Mouse (Mus musculus) c-Kit-positive CD71-negative TER-119-negative erythroid progenitor cells, embryonic 14.5 days (primary cell): ENCODE data around the gene Med25.
"Not testable (repeated sequence)": the region's sequence is repeated elsewhere in the genome, so short reads cannot be mapped to it uniquely, and the experiment has no call there.

Source experiments
- DNase-seq: peaks from one replicate; pipeline ENCODE4 v3.0.0-alpha.2; 2013; ENCODE audit warnings: low read depth

Med25 gene

DNA sequence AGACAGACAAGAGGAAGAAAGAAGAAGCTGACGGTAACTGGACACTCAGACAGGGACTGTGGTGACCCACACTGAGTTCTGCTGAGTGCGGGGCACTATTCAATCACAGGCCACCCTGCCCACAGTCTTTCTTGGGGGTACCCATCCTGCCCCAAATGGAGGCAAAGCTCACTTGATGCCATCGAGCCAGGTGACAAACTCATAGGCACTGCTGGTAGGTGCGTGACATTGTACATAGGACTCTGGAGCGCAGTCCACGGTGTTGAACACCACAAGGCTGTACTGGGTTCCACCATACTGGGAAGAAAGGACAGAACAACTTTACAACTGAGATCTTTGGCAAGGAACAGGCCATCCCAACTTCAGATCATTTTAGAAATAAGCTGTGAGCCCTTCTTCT lies 901 bp downstream of the Med25 start:
- no peak for DNase-seq

DNA sequence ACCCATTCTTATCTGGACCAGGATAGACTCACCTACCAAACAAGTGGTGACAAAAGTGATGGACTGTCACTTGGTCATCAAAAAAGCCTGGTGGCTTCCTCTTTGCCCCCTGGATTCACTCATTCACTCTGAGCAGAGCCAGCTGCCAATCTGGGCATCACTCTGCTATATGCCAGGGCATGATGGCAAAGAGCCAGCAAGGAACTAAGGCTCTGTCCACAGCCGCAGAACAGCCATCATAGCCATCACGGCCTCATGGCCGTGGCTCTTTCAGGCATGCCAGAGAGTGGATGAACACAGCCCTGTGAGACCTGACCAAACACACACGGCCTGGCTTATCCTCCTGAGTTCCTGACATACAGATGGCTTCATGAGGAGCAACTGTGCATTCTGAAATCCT lies 1.8 kb downstream of the Med25 start:
- no peak for DNase-seq

DNA sequence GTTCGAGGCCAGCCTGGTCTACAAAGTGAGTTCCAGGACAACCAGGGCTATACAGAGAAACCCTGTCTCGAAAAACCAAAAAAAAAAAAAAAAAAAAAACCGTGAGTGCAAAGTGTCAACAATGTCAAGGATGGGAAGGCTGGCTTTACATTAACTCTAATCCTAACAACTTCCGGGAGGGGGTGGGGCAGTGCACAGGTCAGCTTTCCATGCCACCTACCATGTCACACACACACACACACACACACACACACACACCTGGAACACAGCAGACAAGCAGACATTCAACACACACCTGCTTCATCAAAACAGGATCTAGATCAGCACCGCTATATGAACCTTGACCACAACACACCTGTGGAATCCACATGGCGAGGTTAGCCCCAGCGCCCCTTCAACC lies 2.3 kb downstream of the Med25 start:
- no peak for DNase-seq

DNA sequence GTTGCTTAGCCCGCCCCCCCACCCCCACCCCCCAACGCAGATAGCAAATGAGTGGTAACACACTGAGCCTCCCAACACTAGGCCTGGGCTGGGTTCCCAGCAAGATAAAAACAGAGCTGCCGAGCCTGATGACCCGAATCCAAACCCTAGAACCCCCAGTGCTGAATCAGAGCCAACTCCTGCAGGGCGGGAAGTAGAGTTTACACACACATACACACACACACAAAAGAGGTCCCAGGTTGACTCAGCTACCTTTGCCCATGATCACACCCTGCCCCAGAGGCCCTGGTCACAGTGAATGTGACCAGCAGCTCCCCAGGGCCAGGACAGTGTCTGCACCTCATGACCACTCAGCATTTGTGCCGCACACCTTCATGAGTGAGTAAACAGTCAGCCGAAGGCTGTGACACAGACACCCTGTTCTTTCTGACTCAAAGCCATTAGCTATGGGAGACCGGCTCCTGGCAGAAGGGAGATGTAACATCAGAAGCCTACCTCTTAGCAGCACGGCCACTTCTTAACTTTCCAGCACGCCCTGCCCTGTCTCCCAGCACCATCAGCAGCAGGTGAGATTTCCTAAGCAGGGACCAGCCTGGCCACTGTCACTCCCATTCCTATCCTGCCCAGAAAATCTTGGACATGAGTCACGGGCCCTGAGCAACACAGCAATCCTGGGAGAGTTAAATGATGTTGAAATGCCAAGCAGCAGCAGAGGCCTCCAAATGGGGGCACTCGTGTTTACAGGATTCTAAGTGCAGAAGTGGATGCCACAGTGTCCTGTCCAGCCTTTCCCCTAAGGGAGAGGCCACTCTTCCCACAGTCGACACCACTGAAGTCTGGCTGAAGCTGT lies 4.0 kb downstream of the Med25 start:
- DNase-seq, result no peak

DNA sequence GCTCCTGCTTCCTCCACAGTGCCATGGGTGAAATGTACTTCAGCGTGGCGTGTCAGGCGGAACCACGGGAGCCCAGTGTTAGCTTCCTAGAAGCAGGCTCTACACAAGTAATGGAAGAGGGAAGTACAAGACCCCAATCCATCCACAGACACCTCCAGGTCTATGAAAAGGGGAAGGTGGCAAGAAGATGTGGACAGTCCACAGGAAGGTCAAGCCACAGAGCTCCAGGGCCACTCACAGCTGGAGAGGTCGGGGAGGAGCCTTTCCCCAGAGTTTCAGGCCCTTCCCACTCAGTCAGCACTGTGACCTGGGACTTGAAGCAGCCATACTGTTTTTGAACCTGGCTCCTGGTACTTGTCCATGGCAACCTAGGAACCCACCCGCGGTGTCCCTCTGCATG lies 5.5 kb downstream of the Med25 start:
- no peak for DNase-seq

DNA sequence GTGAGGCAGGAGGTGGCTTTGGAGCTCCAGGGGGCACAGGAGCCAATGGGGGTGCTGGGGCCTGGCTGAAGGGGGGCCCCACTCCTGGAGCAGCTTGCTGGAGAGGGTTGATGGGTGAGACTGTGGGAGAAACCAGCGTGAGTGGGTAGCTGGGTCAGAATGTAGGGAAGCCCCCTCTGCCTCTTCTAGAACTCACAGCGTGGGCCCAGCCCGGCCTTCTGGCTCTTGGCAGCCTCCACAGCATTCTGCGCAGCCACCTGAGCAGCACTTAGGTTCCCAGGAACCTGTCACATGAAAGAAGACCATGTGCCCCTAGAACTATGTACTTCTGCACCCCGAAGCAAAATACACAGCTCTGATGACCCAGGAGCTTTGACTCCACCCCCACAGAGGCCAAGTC lies 7.9 kb downstream of the Med25 start:
- DNase-seq, result no peak

DNA sequence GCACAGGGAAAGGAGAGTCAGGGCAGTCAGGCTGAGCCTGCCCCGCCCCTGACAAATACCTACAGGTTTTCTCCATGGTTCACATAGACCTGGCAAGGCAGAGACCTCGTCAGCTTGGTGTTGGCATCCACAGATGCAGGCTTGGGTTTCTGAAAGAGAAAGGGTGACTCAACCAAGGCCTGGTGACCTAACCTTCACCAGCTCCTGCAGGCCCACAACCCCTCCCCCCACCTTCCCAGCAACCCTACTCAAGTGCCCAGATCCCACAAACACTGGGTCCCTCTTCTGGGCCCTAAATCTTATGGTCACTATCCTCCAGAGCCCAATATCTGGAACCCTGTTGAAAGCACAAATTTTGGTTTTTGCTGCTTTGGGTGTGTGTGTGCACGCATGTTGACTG lies 9.5 kb downstream of the Med25 start:
- DNase-seq, result no peak

DNA sequence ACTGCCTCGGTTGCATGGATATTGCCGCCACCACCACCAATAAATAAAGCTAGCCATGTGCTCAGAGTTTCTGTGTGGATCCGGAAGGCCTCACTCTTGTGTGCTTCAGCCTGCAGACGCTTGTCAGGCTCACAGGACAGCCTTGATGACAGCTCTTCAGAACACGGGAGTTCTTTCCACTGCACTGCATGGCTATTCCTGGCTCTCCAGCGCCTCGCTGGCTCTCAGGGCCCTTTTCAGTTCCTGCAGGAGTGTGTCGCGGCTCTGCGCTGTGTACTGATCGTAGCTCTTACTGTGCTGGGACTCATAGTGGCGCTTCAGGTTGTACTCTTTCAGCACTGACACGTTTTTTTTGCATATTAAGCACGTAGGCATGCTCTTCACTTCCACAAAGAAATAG lies 14.7 kb downstream of the Med25 start:
- no peak for DNase-seq

DNA sequence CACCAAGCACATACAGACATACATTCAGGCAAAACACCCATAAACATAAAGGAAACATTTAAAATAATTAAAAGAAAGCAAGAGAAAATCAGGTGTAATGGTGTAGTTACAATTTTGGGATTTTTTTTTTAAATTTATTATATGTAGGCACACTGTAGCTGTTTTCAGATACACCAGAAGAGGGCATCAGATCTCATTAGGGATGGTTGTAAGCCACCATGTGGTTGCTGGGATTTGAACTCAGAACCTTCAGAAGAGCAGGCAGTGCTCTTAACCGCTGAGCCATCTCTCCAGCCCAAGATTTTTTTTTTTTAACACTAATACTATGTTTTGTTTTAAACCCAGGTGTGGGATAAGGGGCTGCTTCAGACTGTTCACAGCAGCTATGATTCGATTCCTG lies 20.7 kb downstream of the Med25 start:
- not testable (repeated sequence) for DNase-seq

DNA sequence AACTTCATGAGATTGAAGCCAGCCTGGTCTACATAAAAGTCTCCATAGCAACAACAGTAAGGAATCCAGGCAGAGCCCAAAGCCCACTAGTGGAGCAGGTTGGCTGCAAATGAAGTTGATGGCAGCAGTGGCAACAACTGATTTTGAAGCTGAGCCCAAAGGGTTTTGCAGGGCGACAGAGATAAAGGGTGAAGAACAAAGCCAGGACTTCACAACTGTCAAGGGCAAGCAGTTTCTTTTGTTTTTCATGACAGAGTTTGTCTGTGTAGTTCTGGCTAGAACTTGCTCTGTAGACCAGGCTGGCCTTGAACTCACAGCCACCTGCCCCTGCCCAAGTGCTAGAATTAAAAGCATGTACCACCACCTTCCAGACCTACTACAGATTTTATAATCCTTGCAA lies 21.3 kb downstream of the Med25 start:
- DNase-seq, result no peak

DNA sequence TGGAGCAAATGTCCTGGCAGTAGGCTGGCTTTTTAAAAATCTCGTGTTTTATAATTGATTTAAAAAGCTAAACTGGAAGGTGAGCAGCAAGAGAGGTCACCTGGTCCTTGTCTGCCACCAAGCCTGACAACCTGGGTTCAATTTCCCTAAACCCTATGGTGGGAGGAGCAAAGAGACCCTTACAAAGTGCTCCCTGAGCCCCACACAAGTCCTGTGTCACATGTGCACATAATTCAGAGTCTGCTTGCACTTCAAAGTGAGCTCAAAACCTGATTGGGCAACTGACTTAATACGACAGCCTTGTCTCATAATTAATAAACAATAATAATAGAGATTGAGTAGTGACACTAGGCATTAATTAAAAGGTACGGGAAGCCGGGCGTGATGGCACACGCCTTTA lies 21.9 kb downstream of the Med25 start:
- no peak for DNase-seq

DNA sequence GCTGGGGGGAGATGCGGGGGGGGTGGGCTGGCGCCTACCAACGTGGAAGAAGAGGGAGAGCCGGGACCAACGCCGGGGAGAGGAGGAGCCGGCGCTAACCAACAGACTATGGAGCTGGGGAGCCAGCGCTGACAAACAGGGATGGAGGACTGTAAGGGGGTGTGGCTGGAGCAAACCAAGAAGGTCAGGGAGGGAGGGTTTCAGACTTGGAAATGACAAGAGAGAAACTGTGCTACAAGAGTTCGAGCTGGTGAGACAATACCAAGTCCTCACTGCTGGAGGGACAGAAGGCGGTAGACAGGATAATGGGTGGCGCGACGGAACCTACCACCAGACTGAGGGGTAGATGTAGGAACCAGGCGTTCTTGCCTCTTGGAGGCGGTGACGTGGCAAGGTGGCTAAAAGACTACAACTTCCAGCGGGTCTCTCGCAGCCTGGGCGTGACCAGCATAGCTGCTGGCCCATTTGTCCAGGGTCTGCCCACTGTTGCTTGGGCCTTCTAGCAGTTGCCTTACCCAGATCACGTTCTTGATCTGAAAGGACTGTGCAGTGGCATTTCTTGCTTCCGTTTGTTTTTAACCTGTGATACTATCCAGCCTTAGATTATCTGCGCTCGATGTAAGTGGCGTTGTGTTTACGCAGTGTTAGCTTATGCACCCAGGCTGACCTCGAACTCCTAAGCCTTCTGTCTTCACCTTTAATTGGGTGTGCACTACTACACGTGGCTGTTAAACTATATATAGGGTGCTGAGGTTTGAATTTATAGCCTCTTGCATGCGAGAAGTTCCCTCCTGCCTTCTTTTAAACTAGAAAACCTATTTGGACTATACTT lies 22.6 kb downstream of the Med25 start, which contains the start of gene Ptov1:
TSS of gene Ptov1 (minus strand) at position 92 of the 832 bp plus-strand sequence.
- peak; percentile 84 for DNase-seq

DNA sequence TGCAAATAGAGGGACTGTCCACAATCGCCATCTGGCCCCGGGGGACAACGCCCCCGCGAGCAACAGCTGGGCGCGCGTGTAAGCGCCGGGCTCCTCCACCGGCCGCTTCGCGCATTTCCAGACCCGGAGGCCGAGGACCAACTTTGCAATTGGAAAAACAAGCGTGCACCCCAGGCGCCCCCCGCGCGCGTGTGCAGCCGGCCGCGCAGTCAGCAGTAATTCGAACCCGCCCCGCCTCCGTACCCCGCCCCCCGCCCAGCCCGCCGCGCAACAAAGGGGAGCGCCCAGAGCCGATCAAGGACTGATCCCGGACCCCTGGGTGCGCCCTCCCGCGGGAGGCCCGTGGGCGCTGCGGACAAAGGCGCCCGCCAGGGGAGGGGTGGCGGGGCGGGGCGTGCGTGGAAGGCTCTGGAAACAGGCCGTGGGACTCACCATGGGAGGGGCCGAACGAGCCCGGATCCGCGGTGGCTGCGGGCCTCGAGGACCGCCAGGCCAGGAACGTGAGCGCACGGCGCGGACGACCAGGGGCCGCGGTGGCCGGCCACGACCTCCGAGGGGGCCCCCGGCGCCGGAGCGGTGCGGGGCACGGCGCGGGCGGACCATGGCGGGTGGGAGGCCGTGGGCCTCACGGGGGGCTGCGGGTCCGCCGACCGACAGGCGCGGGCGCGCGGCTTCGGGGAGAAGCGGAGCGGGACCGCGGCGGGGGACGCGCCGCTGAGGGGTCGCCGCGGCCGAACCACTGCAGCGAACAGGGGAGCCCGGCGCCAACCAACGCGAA lies 23.4 kb downstream of the Med25 start:
- no peak for DNase-seq

DNA sequence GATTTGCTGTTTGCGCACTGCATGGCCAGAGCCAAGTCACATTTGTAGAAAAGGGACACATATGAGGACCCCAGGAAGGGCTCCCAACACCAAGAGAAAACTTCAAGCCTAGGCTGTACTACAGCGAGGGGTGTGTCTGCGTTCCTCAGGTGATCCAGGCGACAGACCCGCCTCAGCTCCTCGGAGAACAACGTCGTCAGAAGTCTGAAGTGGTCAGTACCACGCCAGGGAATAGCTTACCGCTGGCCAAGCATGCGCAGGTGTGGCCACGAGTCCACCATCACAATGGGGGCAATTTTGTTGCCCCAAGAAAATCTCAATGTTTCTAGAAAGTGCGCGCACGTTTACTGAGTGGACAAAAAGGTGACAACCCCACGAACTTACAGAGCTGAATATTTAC lies 24.0 kb downstream of the Med25 start:
- DNase-seq, result no peak

DNA sequence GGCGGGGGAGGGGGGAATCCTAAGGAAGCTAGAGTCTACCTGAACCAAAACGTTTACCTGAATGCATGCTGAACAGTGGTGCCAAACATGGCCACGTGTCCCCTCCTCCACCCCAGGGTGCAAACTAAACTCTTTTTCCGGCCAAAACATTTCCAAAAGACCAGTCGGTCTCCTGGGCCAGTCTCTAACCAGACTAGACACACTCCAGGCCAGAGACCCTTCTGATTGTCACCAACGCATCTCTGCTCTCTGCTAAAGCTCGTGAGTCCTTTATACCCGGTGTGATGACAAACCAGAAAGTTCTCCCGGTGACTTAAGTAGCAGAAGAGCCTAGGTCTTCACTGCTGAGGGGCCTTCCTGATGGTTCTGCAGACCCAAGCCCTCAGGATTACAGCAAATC lies 24.7 kb downstream of the Med25 start:
- DNase-seq, result no peak

DNA sequence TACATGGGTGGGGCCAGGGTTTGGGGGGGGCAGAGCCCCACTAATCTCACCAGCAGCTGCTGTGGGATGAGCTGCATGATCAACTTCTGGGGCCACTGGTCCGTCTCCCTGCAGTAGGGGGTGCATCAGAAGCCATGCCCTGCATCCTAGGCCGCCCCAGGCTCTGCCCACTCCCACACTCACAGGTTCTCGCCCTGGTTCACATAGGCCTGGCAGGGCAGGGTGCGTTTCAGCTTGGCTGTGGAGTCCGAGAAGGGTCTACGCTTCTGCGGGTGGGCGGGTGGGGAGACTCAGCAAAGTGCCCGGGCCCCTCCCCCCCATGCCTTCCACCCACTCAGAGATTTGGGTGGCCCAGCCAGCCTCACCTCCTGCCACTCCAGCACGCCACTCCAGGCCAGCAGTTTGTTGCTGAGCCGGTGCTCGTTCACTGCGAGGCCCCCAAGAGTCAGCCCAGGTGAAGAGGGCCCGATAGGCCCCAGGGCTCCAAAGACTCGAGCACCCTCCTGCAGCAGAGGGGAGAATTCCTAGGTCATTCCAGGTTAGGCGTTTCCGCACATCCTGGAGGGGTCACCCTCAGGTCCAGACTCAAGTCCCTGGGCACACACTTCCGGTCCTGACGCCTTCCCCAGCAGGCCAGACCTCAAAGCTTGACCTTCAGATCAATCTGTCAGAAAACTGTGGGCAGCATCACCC lies 25.4 kb downstream of the Med25 start:
- no peak for DNase-seq

DNA sequence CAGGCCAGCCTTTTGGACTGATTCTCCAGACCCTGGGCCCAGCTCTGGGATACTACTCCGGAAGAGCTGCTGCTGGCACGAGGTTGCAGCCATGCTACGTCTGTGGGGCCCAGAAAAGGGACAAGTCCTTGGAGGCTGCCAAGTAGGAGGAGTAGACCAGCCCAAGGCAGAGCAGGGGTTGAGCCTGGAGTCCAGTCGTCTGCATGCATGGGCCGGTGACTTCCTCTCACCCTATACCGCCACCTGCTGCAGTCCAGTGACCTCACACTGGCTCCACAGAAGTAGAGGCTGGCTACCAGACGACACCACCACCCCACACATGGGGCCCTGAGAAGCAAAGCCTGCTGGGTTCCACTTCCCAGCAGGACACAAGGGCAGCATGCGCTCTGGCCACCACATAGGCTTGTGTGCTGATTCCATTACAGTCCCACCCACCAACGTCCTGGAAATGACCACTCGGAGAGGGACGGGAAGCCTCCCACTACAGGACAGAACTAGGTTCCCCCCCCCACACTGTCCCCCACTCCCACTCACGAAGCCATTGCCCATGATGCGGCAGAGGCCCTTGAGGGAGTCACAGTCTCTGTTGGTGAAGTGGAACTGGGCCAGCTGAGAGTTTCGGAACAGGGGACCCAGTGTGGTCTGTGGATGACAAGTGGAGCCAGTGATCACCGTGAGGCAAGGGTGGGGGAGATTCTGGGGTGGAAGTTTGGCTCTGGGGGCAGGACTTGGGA lies 26.1 kb downstream of the Med25 start:
- DNase-seq, result no peak

DNA sequence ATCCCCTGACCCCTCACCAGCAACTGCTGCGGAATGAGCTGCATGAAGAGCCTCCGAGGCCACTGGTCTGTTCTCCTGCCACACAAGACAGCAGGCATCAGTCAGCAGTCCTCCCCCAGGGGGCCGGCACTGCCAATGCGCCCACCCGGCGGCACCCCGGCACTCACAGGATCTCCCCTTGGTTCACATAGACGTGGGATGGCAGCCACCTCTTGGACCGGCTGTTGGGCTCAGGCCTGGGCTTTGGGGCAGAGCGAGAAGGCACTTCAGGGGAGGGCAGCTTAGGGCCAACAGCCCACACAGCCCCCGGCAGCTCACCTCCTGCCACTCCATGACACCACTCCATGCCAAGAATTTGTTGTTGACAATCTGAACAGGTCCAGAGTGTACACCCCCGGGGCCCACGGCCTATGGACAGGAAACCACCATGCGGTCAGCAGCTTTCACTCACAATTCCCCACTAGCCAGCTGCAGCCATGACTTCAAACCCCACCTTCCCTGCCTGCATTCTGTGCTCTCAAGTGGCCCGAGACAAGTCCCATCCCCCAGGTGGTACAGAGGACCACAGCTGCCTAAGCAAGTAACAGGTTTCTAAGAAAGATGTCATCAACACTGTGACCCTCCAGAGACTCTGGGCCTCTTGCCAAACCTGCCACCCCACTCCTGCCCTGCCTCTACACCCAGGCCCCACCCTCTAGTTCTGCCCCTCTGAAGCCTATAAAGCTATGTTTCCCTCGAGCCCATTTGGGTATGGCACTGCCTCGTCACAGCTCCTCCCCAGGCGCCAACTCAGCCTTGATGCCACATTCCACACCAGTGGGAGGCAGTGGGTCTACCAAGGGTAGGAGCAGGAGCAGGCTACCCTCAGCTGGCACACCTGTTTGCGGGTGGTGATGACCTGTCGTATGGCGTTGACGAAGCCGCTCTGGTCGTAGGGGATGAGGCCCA lies 27.6 kb downstream of the Med25 start:
- DNase-seq, result no peak

DNA sequence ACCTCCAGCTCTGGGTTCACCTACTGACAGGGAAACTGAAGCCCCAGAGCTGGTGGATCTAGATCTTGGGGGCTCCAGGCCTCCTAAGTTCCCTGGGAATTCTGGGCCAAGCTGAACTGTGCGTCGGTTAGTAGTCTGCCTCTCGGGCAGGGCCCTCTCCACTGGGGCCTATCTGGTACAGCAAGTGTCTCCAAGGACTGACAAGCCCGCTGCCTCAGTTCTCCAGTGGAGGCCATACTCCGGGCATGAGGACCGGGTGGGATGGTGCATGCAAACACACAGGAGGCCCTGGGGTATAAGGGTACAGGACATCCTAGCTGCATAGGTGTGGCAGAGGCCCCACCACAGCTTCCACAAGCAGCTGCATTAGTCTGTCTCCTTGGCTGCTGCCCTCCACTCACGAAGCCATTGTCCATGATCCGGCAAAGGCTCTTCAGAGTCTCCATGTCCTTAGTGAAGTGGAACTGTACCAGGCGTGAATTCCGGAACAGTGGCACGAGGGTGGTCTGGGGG lies 28.5 kb downstream of the Med25 start:
- no peak for DNase-seq

DNA sequence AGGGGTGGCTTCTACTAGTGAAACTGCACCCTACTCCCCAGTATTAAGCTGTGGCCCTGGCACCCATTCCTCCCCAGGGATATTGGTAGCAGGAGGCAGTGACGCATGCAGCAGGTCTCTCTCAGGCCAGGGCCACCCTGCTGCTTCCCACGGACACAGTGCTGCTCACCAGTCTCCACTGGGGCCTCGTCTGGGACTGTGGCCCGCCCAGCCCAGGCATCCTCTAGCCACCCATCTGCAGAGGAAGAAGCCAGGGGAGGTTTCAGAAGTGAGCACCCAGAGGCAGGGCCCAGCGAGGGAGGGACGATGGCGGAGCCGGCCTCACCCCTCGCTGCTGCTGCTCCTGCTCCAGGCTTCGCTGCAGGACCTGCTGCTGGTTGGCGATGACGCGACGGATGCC lies 29.3 kb downstream of the Med25 start:
- no peak for DNase-seq
